Mouse (Mus musculus): Measurements from ENCODE around the gene Gbp8. TPM values are rescaled to one million over a fixed set of nuclear protein-coding genes. Genes with fewer than 3 reads are reported as not detected.
"Not testable (repeated sequence)": the region's sequence is repeated elsewhere in the genome, so short reads cannot be mapped to it uniquely, and the experiment has no call there.

Gbp8 gene
- polyA plus RNA-seq, 1 experiment from 2014 or later, result 2.4 TPM

GRCm38 (mm10) chr5:105115740-105116139, 23.6 kb downstream of the Gbp8 start:
- H3K4me2 ChIP-seq, result no peak overlapping the region
- H3K27ac ChIP-seq (replicated peaks), result no peak overlapping the region
- WGBS (ENCODE audit: insufficient replicate concordance), result 23% methylated on average over 2 of the region's 2 CpGs
- no peak for ATAC-seq (ENCODE audit: insufficient read depth)
- H3K4me1 ChIP-seq (replicated peaks), result no peaks in the 10 kb centered on the region
- H3K36me3 ChIP-seq (replicated peaks), result no peaks in the 10 kb centered on the region
- no peaks in the 10 kb centered on the region for H3K9me3 ChIP-seq (replicated peaks)
- no peaks in the 10 kb centered on the region for H3K27me3 ChIP-seq
- H3K4me3 ChIP-seq (replicated peaks), result no peak overlapping the region
- H3K9ac ChIP-seq, result no peak overlapping the region

GRCm38 (mm10) chr5:105114696-105115095, 24.6 kb downstream of the Gbp8 start:
- Histone ChIP-seq H3K27ac (replicated peaks) (no peak overlapping the region), H3K27me3 (no peaks in the 10 kb centered on the region), H3K36me3 (replicated peaks) (no peaks in the 10 kb centered on the region), H3K9ac (no peak overlapping the region), H3K9me3 (replicated peaks) (no peaks in the 10 kb centered on the region), H3K4me1 (replicated peaks) (no peaks in the 10 kb centered on the region), H3K4me3 (replicated peaks) (no peak overlapping the region), H3K4me2 (no peak overlapping the region)
- no peak for ATAC-seq (ENCODE audit: insufficient read depth)
- WGBS (ENCODE audit: insufficient replicate concordance), result 50% methylated on average over 2 of the region's 2 CpGs

- 72% methylated on average over 5 of the region's 5 CpGs for WGBS (ENCODE audit: insufficient replicate concordance)
- Histone ChIP-seq H3K27me3 (no peaks in the 10 kb centered on the region), H3K27ac (replicated peaks) (no peak overlapping the region), H3K4me3 (replicated peaks) (no peak overlapping the region), H3K36me3 (replicated peaks) (no peaks in the 10 kb centered on the region), H3K9ac (no peak overlapping the region), H3K4me2 (no peak overlapping the region), H3K9me3 (replicated peaks) (no peaks in the 10 kb centered on the region), H3K4me1 (replicated peaks) (no peaks in the 10 kb centered on the region)
- ATAC-seq (ENCODE audit: insufficient read depth), result no peak
Observed at GRCm38 (mm10) chr5:105113656-105114055, 25.7 kb downstream of the Gbp8 start.

GRCm38 (mm10) chr5:105110271-105110852, 29.0 kb downstream of the Gbp8 start:
- ATAC-seq (ENCODE audit: insufficient read depth), result peak; percentile 65
- not testable (repeated sequence) for H3K36me3 ChIP-seq (replicated peaks); H3K4me3 ChIP-seq (replicated peaks); H3K27me3 ChIP-seq; H3K9ac ChIP-seq; H3K9me3 ChIP-seq (replicated peaks); H3K4me1 ChIP-seq (replicated peaks); H3K4me2 ChIP-seq
- H3K27ac ChIP-seq (replicated peaks), result peak overlapping the region; percentile 33; the same call in 1 of the 2 replicates
- WGBS (ENCODE audit: insufficient replicate concordance), result under 1% methylated on average over 4 of the region's 4 CpGs

GRCm38 (mm10) chr5:105109775-105110174, 29.6 kb downstream of the Gbp8 start:
- not testable (repeated sequence) for H3K36me3 ChIP-seq (replicated peaks); H3K4me3 ChIP-seq (replicated peaks); H3K4me1 ChIP-seq (replicated peaks); H3K9me3 ChIP-seq (replicated peaks); ATAC-seq (ENCODE audit: insufficient read depth); H3K9ac ChIP-seq; H3K27me3 ChIP-seq; H3K27ac ChIP-seq (replicated peaks); H3K4me2 ChIP-seq
- WGBS (ENCODE audit: insufficient replicate concordance), result 23% methylated on average over 1 of the region's 1 CpGs

- 21% methylated on average over 2 of the region's 2 CpGs for WGBS (ENCODE audit: insufficient replicate concordance)
- H3K9ac ChIP-seq, result not testable (repeated sequence)
Observed at GRCm38 (mm10) chr5:105105689-105106088, 33.7 kb downstream of the Gbp8 start.

GRCm38 (mm10) chr5:105081900-105082299, 57.4 kb downstream of the Gbp8 start:
- Histone ChIP-seq H3K4me3 (replicated peaks) (no peak overlapping the region), H3K27ac (replicated peaks) (no peak overlapping the region), H3K4me1 (replicated peaks) (no peaks in the 10 kb centered on the region), H3K9me3 (replicated peaks) (no peaks in the 10 kb centered on the region), H3K36me3 (replicated peaks) (no peaks in the 10 kb centered on the region), H3K9ac (no peak overlapping the region), H3K4me2 (no peak overlapping the region), H3K27me3 (no peaks in the 10 kb centered on the region)
- no peak for ATAC-seq (ENCODE audit: insufficient read depth)

More at GRCm38 (mm10) chr5:105105689-105106088, 33.7 kb downstream of the Gbp8 start:
- H3K9me3 ChIP-seq (replicated peaks); ATAC-seq (ENCODE audit: insufficient read depth); H3K4me3 ChIP-seq (replicated peaks); H3K27me3 ChIP-seq; H3K36me3 ChIP-seq (replicated peaks); H3K4me1 ChIP-seq (replicated peaks); H3K27ac ChIP-seq (replicated peaks); H3K4me2 ChIP-seq: not testable (repeated sequence)

GRCm38 (mm10) chr5:105068356-105068755, 71.0 kb downstream of the Gbp8 start:
- H3K27ac ChIP-seq (replicated peaks); H3K9ac ChIP-seq; H3K4me3 ChIP-seq (replicated peaks); ATAC-seq (ENCODE audit: insufficient read depth); H3K36me3 ChIP-seq (replicated peaks); H3K9me3 ChIP-seq (replicated peaks); H3K27me3 ChIP-seq; H3K4me2 ChIP-seq; H3K4me1 ChIP-seq (replicated peaks): not testable (repeated sequence)

GRCm38 (mm10) chr5:105064443-105064842, 74.9 kb downstream of the Gbp8 start:
- not testable (repeated sequence) for H3K36me3 ChIP-seq (replicated peaks); H3K27ac ChIP-seq (replicated peaks); H3K9ac ChIP-seq; ATAC-seq (ENCODE audit: insufficient read depth); H3K4me2 ChIP-seq; H3K4me3 ChIP-seq (replicated peaks); H3K4me1 ChIP-seq (replicated peaks); H3K27me3 ChIP-seq; H3K9me3 ChIP-seq (replicated peaks)
- whole genome bisulfite sequencing (ENCODE audit: insufficient replicate concordance), result 45% methylated on average over 2 of the region's 2 CpGs

GRCm38 (mm10) chr5:105063321-105063720, 76.0 kb downstream of the Gbp8 start:
- H3K27ac ChIP-seq (replicated peaks), result no peak overlapping the region
- no peak for ATAC-seq (ENCODE audit: insufficient read depth)
- WGBS (ENCODE audit: insufficient replicate concordance), result 30% methylated on average over 1 of the region's 1 CpGs

GRCm38 (mm10) chr5:105062403-105062802, 76.9 kb downstream of the Gbp8 start:
- not testable (repeated sequence) for H3K36me3 ChIP-seq (replicated peaks); H3K4me3 ChIP-seq (replicated peaks); H3K27ac ChIP-seq (replicated peaks); H3K4me2 ChIP-seq; H3K4me1 ChIP-seq (replicated peaks); H3K9ac ChIP-seq; ATAC-seq (ENCODE audit: insufficient read depth); H3K9me3 ChIP-seq (replicated peaks); H3K27me3 ChIP-seq
- WGBS (ENCODE audit: insufficient replicate concordance), result 45% methylated on average over 2 of the region's 2 CpGs

More at GRCm38 (mm10) chr5:105063321-105063720, 76.0 kb downstream of the Gbp8 start:
- no peak overlapping the region for H3K9ac ChIP-seq
- no peaks in the 10 kb centered on the region for H3K9me3 ChIP-seq (replicated peaks)
- H3K4me2 ChIP-seq, result no peak overlapping the region
- H3K4me1 ChIP-seq (replicated peaks), result no peaks in the 10 kb centered on the region
- no peaks in the 10 kb centered on the region for H3K36me3 ChIP-seq (replicated peaks)
- H3K4me3 ChIP-seq (replicated peaks), result no peak overlapping the region
- H3K27me3 ChIP-seq, result no peaks in the 10 kb centered on the region

- no peak overlapping the region for H3K27ac ChIP-seq (replicated peaks)
- H3K4me2 ChIP-seq, result no peak overlapping the region
- H3K4me3 ChIP-seq (replicated peaks), result no peak overlapping the region
- H3K27me3 ChIP-seq, result no peaks in the 10 kb centered on the region
- ATAC-seq (ENCODE audit: insufficient read depth), result no peak
- WGBS (ENCODE audit: insufficient replicate concordance), result 73% methylated on average over 2 of the region's 2 CpGs
- H3K36me3 ChIP-seq (replicated peaks), result no peaks in the 10 kb centered on the region
- H3K9ac ChIP-seq, result no peak overlapping the region
- no peaks in the 10 kb centered on the region for H3K4me1 ChIP-seq (replicated peaks)
- H3K9me3 ChIP-seq (replicated peaks), result no peaks in the 10 kb centered on the region
Observed at GRCm38 (mm10) chr5:105060224-105060623, 79.1 kb downstream of the Gbp8 start.

All from liver, embryonic 15.5 days (tissue).